10 mouse cellular contexts compared by ENCODE assay signal in the genomic region with DNA sequence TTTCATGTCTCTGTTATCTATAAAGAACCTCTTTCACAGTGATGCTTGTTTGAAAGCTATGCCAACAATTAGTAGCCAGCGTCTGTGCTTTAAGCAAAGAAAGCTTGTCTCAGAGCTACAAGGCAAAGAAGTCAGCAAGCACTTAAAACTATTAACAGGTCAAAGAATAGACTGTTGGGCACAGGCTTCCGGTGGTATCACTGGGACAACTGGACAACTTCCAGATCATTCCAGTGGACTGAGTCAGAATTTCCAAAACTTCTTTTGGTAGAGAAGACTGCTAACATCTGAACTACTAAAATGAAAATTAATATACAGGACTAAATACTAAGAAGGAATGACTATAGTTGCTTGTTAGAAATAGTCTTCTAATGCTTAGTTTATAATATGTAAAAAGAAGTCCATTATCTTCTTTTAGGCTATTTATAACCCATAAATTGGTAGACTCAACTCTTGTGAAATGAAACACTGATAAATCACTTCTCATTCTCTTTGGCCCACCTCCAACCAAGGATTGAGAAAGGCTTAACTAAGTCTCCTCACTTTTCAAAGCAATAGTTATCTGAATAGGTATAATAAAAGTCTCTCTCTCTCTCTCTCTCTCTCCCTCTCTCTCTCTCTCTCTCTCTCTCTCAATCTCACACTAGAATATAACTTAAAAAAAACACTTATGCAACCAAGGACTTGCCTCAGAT.
DNase-seq lines count a peak whose midpoint lies in the region; ATAC-seq lines count a peak whose summit lies in the region.
"Had no signal": no experiment of that assay in that cellular context is flagged by ENCODE, and none has a peak within 500 bp of the region (broad histone marks: within the 10 kb centered on the region; RNA-seq: fewer than 3 reads in every experiment).

No protein-coding gene starts in this region.

- H3K27me3 ChIP-seq in heart, embryonic 10.5 days (ENCODE audit: insufficient read depth, poor library complexity, severe bottlenecking), result no peaks in the 10 kb centered on the region
- no peaks in the 10 kb centered on the region for H3K27me3 ChIP-seq in neural tube, embryonic 15.5 days (replicated peaks)

- peaks cover 10% of the 10 kb centered on the region; the same call in 1 of the 2 replicates for H3K4me1 ChIP-seq in heart, embryonic 10.5 days
- no peaks in the 10 kb centered on the region for H3K4me1 ChIP-seq in neural tube, embryonic 15.5 days

- no peak for ATAC-seq in neural tube, embryonic 15.5 days (ENCODE audit: low FRiP score)
- ATAC-seq: midbrain, embryonic 16.5 days had no signal

- 23% methylated on average over 2 of the region's 2 CpGs for WGBS in heart, embryonic 10.5 days
- WGBS in neural tube, embryonic 15.5 days, result 73% methylated on average over 2 of the region's 2 CpGs

- no peak overlapping the region for H3K4me3 ChIP-seq in heart, embryonic 10.5 days
- H3K4me3 ChIP-seq in neural tube, embryonic 15.5 days (replicated peaks), result no peak overlapping the region

- no peaks in the 10 kb centered on the region for H3K9me3 ChIP-seq in heart, embryonic 10.5 days
- H3K9me3 ChIP-seq in neural tube, embryonic 15.5 days (replicated peaks), result no peaks in the 10 kb centered on the region

- H3K9ac ChIP-seq in neural tube, embryonic 15.5 days (replicated peaks), result no peak overlapping the region

- intact Hi-C loops in gastrocnemius, postnatal 14 days (cut with DNase I; ENCODE audit: low total_unique reads), result no loop called here

- peak; percentile 4 to 30 for DNase-seq in kidney, postnatal 36 days
- DNase-seq in kidney, postnatal 4 days, result no peak
- peak; percentile 51 for DNase-seq in adrenal gland, postnatal 10 days
- DNase-seq in heart, embryonic 10.5 days (ENCODE audit: low spot score), result no peak
- peak; percentile 54 for DNase-seq in lung, postnatal 36 days
- DNase-seq in gastrocnemius, postnatal 14 days, result no peak
- DNase-seq: cerebellum, postnatal 14 days; right cerebral cortex, postnatal 14 days had no signal

- no peaks in the 10 kb centered on the region for H3K36me3 ChIP-seq in heart, embryonic 10.5 days
- no peaks in the 10 kb centered on the region for H3K36me3 ChIP-seq in neural tube, embryonic 15.5 days

- peak overlapping the region; percentile 56; the same call in 1 of the 2 replicates for H3K27ac ChIP-seq in heart, embryonic 10.5 days
- no peak overlapping the region for H3K27ac ChIP-seq in neural tube, embryonic 15.5 days (replicated peaks)

- H3K4me2 ChIP-seq in neural tube, embryonic 15.5 days, result no peak overlapping the region

Comparison
In these comparisons a context has a peak if more than half of its experiments do, and no peak if none do; other contexts are left out.
1. DNase-seq: peak in kidney, postnatal 36 days (2 of 2), adrenal gland, postnatal 10 days (single experiment) and lung, postnatal 36 days (single experiment); none in kidney, postnatal 4 days (0 of 2), heart, embryonic 10.5 days (single experiment) and gastrocnemius, postnatal 14 days (single experiment).